ENCODE assay signal across 8 mouse cellular contexts in the genomic region with DNA sequence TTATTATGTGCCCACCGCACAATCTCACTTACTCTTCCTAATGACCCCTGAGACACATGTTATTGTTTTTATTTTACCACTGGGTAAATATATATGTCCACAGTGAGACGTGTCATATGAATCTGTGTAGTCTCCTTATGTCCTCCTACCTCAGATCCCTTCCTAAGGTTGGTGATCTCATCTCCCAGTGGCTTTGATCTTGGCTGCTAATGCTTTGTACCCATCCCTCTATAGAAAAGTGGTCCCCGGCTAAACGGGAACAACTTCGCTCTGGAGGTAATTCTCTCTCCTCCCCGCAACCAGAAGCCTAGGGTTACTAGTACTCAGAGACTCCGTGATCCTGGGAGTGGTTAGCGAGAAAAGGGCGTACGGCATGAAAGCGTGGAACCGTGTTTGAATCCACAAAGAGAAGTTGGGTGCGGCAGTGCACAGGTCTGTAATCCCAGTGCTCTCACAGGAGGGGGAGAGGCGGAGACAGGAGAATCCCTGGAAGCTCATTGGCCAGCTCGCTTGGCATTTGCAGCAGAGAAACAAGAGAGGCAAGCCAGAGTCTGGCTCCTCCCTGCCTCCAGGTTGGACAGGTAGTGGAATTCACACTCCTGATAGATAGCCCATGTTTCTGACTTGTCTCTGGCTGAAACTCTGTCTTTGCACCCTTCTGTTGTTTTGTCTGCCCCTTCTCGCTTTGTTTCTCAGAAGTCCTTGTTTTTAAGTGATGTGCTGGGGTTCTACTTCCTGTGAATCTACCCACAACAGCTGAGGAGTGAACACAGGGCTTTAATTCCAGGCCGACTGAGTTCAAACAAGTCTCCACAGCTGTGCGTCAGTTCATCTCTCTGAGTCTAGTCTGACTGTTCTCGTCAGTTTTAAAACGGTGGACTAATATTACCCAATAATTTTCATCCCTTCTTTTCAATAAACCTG. TPM values are rescaled to one million over a fixed set of nuclear protein-coding genes. Genes with fewer than 3 reads are reported as not detected.
A peak's percentile ranks its signal among the peaks of the same experiment; 100 is the strongest.
DNase-seq lines count a peak whose midpoint lies in the region; ATAC-seq lines count a peak whose summit lies in the region.

No protein-coding gene starts in this region.

- peak overlapping the region; percentile 58 for H3K4me2 ChIP-seq in heart, embryonic 15.5 days
- peak overlapping the region; percentile 48 for H3K4me2 ChIP-seq in forebrain, embryonic 16.5 days (ENCODE audit: low read length)

- H3K4me3 ChIP-seq in heart, embryonic 15.5 days, result peak overlapping the region; percentile 28
- H3K4me3 ChIP-seq in forebrain, embryonic 16.5 days (replicated peaks; ENCODE audit: low read length), result peak overlapping the region; percentile 32

- intact Hi-C loops in heart, postnatal 14 days (cut with DNase I), result no loop called here

- H3K27me3 ChIP-seq in heart, embryonic 15.5 days, result no peaks in the 10 kb centered on the region
- H3K27me3 ChIP-seq in forebrain, embryonic 16.5 days (replicated peaks; ENCODE audit: control insufficient read depth, insufficient read depth, low read length), result 0 out of 2 replicates have a peak, but pooled peaks cover 3% of the 10 kb centered on the region

- DNase-seq in heart, postnatal 14 days, result no peak
- peak; percentile 41 for DNase-seq in cerebellum, adult 11 months
- peak; percentile 78 for DNase-seq in kidney, postnatal 14 days
- DNase-seq in mesoderm, embryonic 11.5 days (ENCODE audit: low read depth, low spot score), result peak; percentile 68
- DNase-seq in thymus, postnatal 14 days, result peak; percentile 66
- DNase-seq in gastrocnemius, postnatal 25 days, result no peak

- ATAC-seq in heart, embryonic 15.5 days (replicated peaks; ENCODE audit: insufficient number of reproducible peaks, insufficient read depth, low FRiP score, low read depth), result no peak; the same call in 1 of the 2 replicates
- peak; percentile 91 for ATAC-seq in forebrain, embryonic 16.5 days

- peak overlapping the region; percentile 54 for H3K27ac ChIP-seq in heart, embryonic 15.5 days
- H3K27ac ChIP-seq in forebrain, embryonic 16.5 days (ENCODE audit: low read length), result no peak overlapping the region

- H3K36me3 ChIP-seq in heart, embryonic 15.5 days, result no peaks in the 10 kb centered on the region
- H3K36me3 ChIP-seq in forebrain, embryonic 16.5 days (ENCODE audit: control insufficient read depth, insufficient read depth), result no peaks in the 10 kb centered on the region

- WGBS in heart, embryonic 15.5 days, result 20% methylated on average over 20 of the region's 20 CpGs
- 9% methylated on average over 20 of the region's 20 CpGs for WGBS in forebrain, embryonic 16.5 days

- H3K9me3 ChIP-seq in heart, embryonic 15.5 days (replicated peaks), result no peaks in the 10 kb centered on the region
- H3K9me3 ChIP-seq in forebrain, embryonic 16.5 days (ENCODE audit: control insufficient read depth, low read length), result no peaks in the 10 kb centered on the region

- no peak overlapping the region for H3K9ac ChIP-seq in heart, embryonic 15.5 days
- peak overlapping the region; percentile 24 for H3K9ac ChIP-seq in forebrain, embryonic 16.5 days (replicated peaks; ENCODE audit: low read depth, low read length)

- H3K4me1 ChIP-seq in heart, embryonic 15.5 days (replicated peaks), result peaks cover 36% of the 10 kb centered on the region
- H3K4me1 ChIP-seq in forebrain, embryonic 16.5 days (replicated peaks; ENCODE audit: control insufficient read depth, insufficient read depth, low read length), result peaks cover 17% of the 10 kb centered on the region

RNA-seq across cellular contexts. Expression of a gene that starts 16.5 kb away (rescaled TPM):
- polyA plus RNA-seq in heart, embryonic 15.5 days (2015; fragmentation: Nextera tagmentation; extraction: Ambion mirVana), result 6.1 and 7.5 TPM in 2 replicates
- total RNA-seq in heart, postnatal 14 days (2021), result 10 to 100 TPM; 76.8 to 79.6 TPM
- 2.0 and 2.4 TPM in 2 replicates for polyA plus RNA-seq in forebrain, embryonic 16.5 days (2015; fragmentation: Nextera tagmentation; extraction: Ambion mirVana)
- 10 to 100 TPM; 16.0 to 18.0 TPM for total RNA-seq in gastrocnemius, postnatal 25 days (2021)

RNA-seq across cellular contexts. Expression of a gene that starts 50.5 kb away (rescaled TPM):
- 14.9 and 17.4 TPM in 2 replicates for polyA plus RNA-seq in heart, embryonic 15.5 days (2015; fragmentation: Nextera tagmentation; extraction: Ambion mirVana)
- 10 to 100 TPM; 12.0 to 13.0 TPM for total RNA-seq in heart, postnatal 14 days (2021)
- 11.5 and 14.7 TPM in 2 replicates for polyA plus RNA-seq in forebrain, embryonic 16.5 days (2015; fragmentation: Nextera tagmentation; extraction: Ambion mirVana)
- 1 to 10 TPM; 6.8 to 8.4 TPM for total RNA-seq in gastrocnemius, postnatal 25 days (2021)

Comparison
In these comparisons a context has a peak if more than half of its experiments do, and no peak if none do; other contexts are left out.
1. DNase-seq: peak in cerebellum, adult 11 months (single experiment), kidney, postnatal 14 days (single experiment), mesoderm, embryonic 11.5 days (single experiment) and thymus, postnatal 14 days (single experiment); none in heart, postnatal 14 days (0 of 2) and gastrocnemius, postnatal 25 days (single experiment).
2. RNA of a gene that starts 16.5 kb away (total RNA-seq): 76.8 to 79.6 TPM in heart, postnatal 14 days; 16.0 to 18.0 TPM in gastrocnemius, postnatal 25 days; every median in the first group is over 4 times any median in the second.